Mouse (Mus musculus) neutrophil, adult 65 days (primary cell): ENCODE data around the gene Cage1. TPM values are rescaled to one million over a fixed set of nuclear protein-coding genes. Genes with fewer than 3 reads are reported as not detected.

Experiments used
- total RNA-seq: library from RNA; stranded (reverse); gene quantifications from 2 replicates; pipeline ENCODE4 v1.2.4, GENCODE M21; 2023

Gene Cage1
- total RNA-seq: 2.2 and 2.4 TPM in 2 replicates

DNA sequence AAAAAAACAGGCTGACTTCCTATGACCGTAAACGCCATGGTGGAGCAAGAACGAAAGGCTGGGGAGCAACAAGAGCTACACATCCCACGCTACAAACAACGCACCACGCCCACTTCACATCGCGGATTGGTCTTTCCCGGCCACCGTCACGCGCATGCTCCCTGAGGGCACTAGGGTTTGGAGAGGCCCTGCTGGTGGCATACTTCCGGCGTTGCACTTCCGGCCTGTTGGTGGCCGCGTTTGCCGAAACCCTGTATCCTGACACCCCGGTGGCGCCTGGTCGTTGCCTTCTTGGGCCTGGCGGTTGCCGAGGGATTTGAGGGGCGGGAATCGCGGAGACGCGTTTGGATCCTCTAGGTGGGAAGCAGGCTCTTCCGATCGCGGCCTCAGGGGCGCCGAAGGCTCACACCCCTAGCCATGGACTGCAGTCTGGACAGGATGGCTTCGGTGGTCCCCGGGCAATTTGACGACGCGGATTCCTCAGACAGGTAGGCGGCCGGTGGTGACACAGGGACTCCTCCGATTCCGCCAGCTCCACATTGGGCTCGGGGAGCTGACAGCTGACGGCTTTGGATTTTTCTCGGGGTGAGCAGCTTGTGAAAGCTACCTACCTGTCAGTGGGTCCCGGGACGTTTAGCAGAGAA, at the start of gene Cage1:
Cage1 (minus strand) TSS at position 26 of the 644 bp plus-strand sequence.

DNA sequence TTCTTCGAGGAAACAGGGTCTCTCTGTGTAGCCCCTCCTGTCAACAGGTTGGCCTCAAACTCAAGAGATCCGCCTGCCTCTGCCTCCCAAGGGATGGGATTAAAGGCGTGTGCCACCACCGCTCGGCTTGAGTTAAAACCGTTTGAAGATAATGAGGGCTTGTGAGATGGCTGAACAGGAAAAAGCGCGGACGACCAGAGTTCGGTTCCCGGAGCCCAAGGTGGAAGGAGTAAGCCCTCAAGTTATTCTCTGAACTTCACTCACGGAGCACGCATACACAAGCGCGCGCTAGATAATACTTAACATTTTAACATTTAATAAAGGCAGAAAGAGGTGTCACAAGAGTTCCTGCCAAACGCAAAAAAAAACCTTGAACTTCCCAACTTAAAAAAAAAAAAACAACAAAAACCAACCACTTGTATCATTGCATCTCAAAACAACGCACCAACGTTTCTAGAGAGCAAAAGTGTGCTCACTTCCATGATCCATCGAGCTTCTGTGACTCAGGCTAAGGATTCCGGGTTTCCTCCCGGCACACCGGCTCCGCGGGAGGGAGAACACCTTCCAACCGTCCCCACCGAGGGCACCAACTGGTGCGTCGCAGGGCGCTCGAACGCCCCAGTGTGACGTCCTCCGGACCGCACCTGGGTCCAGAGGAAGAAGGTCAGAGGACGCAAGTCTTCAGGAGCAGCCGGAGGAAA, 376 bp downstream of the Cage1 start, which contains the start of gene Riok1:
Riok1 (plus strand) TSS at position 653 of the 701 bp plus-strand sequence.

DNA sequence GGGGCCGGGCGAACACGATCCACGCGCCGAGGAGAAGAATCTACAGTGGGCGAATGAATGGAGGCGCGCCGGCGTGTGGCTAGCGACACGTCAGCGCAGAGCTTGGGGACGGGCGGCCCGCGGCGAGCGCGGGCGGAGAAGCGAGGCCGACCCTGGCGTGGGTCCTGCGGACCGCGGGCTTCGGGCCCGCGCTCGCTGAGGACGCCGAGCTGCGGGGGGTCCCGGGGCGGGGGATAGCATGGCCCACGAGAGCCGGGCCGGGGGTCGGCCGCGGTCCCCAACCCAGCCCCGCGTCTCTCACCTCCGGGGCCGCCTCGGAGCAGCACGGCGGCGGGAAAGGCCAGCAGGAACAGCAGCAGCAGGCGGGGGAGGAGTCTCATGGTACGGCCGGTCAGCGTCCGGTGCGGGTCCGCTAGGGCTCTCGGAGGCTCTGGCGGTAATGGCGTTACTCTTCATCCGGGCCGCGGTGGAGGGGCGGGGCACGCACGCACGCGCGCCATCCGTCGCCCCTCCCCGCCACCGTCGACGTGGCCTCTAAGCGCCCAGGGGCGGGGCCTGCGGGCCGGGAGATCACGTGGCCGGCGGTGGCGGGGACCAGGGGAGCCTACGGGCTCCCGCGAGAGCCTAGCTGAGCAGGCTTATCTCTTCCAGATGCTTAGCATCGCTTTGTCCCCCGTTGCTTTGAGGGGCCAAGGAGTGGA, 43.0 kb downstream of the Cage1 start, which contains the start of gene Ssr1:
Ssr1 (minus strand) TSS at position 514 of the 701 bp plus-strand sequence.

Other genes starting within 250 kb of the Cage1 start
- gene Ssr1, start 42.9 kb downstream of the Cage1 start, total RNA-seq: 79.2 and 98.3 TPM in 2 replicates
- gene Riok1, start 74 bp downstream of the Cage1 start, total RNA-seq: 115 and 138 TPM in 2 replicates
- 0.27 and 0.28 TPM in 2 replicates for gene Dsp, start 114.2 kb upstream of the Cage1 start, total RNA-seq
- 12.9 and 15.7 TPM in 2 replicates for gene Snrnp48, start 167.9 kb upstream of the Cage1 start, total RNA-seq